Mouse (Mus musculus) embryonic facial prominence, embryonic 10.5 days (tissue): ENCODE results near the gene Parp12. TPM values are rescaled to one million over a fixed set of nuclear protein-coding genes. Genes with fewer than 3 reads are reported as not detected.
A peak's percentile ranks its signal among the peaks of the same experiment; 100 is the strongest.

Experiments
- DNase-seq: peaks from one replicate; pipeline ENCODE4 v3.0.0-alpha.2; 2017; ENCODE audit warnings: low spot score
- H3K27ac ChIP-seq: fragments of 300-500 bp; sonication (generic); replicated peaks from 2 replicates; pipeline ENCODE4 v1.5.1; 2016; ENCODE audit warnings: mild to moderate bottlenecking
- H3K27me3 ChIP-seq: fragments of 300-500 bp; sonication (generic); replicated peaks from 2 replicates; pipeline ENCODE4 v1.6.1; 2016; ENCODE audit warnings: low read depth, mild to moderate bottlenecking; ENCODE audit not compliant: poor library complexity, severe bottlenecking
- H3K36me3 ChIP-seq: fragments of 300-500 bp; sonication (generic); replicated peaks from 2 replicates; pipeline ENCODE4 v1.6.1; 2016; ENCODE audit warnings: mild to moderate bottlenecking, moderate library complexity
- H3K4me1 ChIP-seq: fragments of 300-500 bp; sonication (generic); 2 replicates; pipeline ENCODE4 v1.6.1; 2016
- H3K4me3 ChIP-seq: fragments of 300-500 bp; sonication (generic); 2 replicates; pipeline ENCODE4 v1.5.1; 2016; ENCODE audit warnings: mild to moderate bottlenecking, moderate library complexity
- H3K9me3 ChIP-seq: fragments of 300-500 bp; sonication (generic); 2 replicates; pipeline ENCODE4 v1.6.1; 2016; ENCODE audit warnings: mild to moderate bottlenecking
- WGBS: fragments of 180-500 bp; shearing (Covaris S2); methylation state at CpG from one replicate; pipeline ENCODE4 v1.1.7; 2016; 5-methylcytosine and 5-hydroxymethylcytosine counted together
- polyA plus RNA-seq: library from polyadenylated mRNA; unstranded; fragments of >200 nt; fragmentation: Nextera tagmentation; extraction: Ambion mirVana; gene quantifications from 2 replicates; pipeline ENCODE4 v1.2.1, GENCODE M21; 2016

Gene Parp12
- 0.72 and 1.3 TPM in 2 replicates for polyA plus RNA-seq

- Histone ChIP-seq H3K9me3 (peaks cover 7% of the 10 kb centered on the region), H3K4me1 (peaks cover 12% of the 10 kb centered on the region), H3K4me3 (peak within 1 kb of the TSS; percentile 68), H3K27ac (peak within 1 kb of the TSS; percentile 74), H3K36me3 (no peaks in the 10 kb centered on the region), H3K27me3 (peaks cover 76% of the 10 kb centered on the region)
- peak; percentile 70 for DNase-seq
- 3% methylated on average over 101 of the region's 101 CpGs for WGBS
Observed at GRCm38 (mm10) chr6:39117584-39118455, at the start of gene Parp12. Gene Parp12 (minus strand): TSS chr6:39118349.

- Histone ChIP-seq H3K4me1 (no peaks in the 10 kb centered on the region), H3K4me3 (no peak overlapping the region), H3K36me3 (peaks cover 82% of the 10 kb centered on the region), H3K27ac (no peak overlapping the region), H3K27me3 (no peaks in the 10 kb centered on the region), H3K9me3 (no peaks in the 10 kb centered on the region)
- DNase-seq: no peak
- 98% methylated on average over 1 of the region's 1 CpGs for WGBS
Observed at GRCm38 (mm10) chr6:39164891-39165290, 46.7 kb upstream of the Parp12 start.

GRCm38 (mm10) chr6:39161975-39162374 is 43.8 kb upstream of the Parp12 start:
- Histone ChIP-seq H3K27ac (no peak overlapping the region), H3K4me3 (no peak overlapping the region), H3K4me1 (no peaks in the 10 kb centered on the region), H3K36me3 (peaks cover 74% of the 10 kb centered on the region), H3K9me3 (no peaks in the 10 kb centered on the region), H3K27me3 (no peaks in the 10 kb centered on the region)
- WGBS: 93% methylated on average over 6 of the region's 6 CpGs
- DNase-seq: no peak

- Histone ChIP-seq H3K27me3 (no peaks in the 10 kb centered on the region), H3K36me3 (peaks cover 87% of the 10 kb centered on the region), H3K4me3 (no peak overlapping the region), H3K4me1 (no peaks in the 10 kb centered on the region), H3K9me3 (no peaks in the 10 kb centered on the region), H3K27ac (no peak overlapping the region)
- 60% methylated on average over 6 of the region's 6 CpGs for WGBS
- DNase-seq: peak; percentile 13
Observed at GRCm38 (mm10) chr6:39146041-39146440, 27.9 kb upstream of the Parp12 start.

GRCm38 (mm10) chr6:39132556-39132955 is 14.4 kb upstream of the Parp12 start:
- no peak overlapping the region for H3K4me3 ChIP-seq
- no peak for DNase-seq
- no peaks in the 10 kb centered on the region for H3K4me1 ChIP-seq
- H3K36me3 ChIP-seq: peaks cover 28% of the 10 kb centered on the region
- H3K27ac ChIP-seq: no peak overlapping the region
- H3K9me3 ChIP-seq: peaks cover 5% of the 10 kb centered on the region; the same call in 1 of the 2 replicates
- WGBS: 56% methylated on average over 5 of the region's 5 CpGs
- H3K27me3 ChIP-seq: no peaks in the 10 kb centered on the region

GRCm38 (mm10) chr6:39131480-39131879 is 13.3 kb upstream of the Parp12 start:
- H3K27me3 ChIP-seq: no peaks in the 10 kb centered on the region
- H3K4me1 ChIP-seq: no peaks in the 10 kb centered on the region
- peaks cover 11% of the 10 kb centered on the region; the same call in 1 of the 2 replicates for H3K9me3 ChIP-seq
- DNase-seq: no peak
- H3K4me3 ChIP-seq: no peak overlapping the region
- peaks cover 28% of the 10 kb centered on the region for H3K36me3 ChIP-seq
- 38% methylated on average over 4 of the region's 4 CpGs for WGBS
- H3K27ac ChIP-seq: no peak overlapping the region

- Histone ChIP-seq H3K4me3 (no peak overlapping the region), H3K36me3 (no peaks in the 10 kb centered on the region), H3K4me1 (no peaks in the 10 kb centered on the region), H3K27me3 (peaks cover 22% of the 10 kb centered on the region), H3K27ac (no peak overlapping the region), H3K9me3 (peaks cover 11% of the 10 kb centered on the region; the same call in 1 of the 2 replicates)
- DNase-seq: no peak
Observed at GRCm38 (mm10) chr6:39124719-39125118, 6.6 kb upstream of the Parp12 start.

- 69% methylated on average over 3 of the region's 3 CpGs for WGBS
- no peak for DNase-seq
- H3K27me3 ChIP-seq: peaks cover 63% of the 10 kb centered on the region
Observed at GRCm38 (mm10) chr6:39120685-39121084, 2.5 kb upstream of the Parp12 start.

GRCm38 (mm10) chr6:39118456-39118881 is 320 bp upstream of the Parp12 start:
- Histone ChIP-seq H3K4me1 (peaks cover 12% of the 10 kb centered on the region), H3K9me3 (peaks cover 7% of the 10 kb centered on the region), H3K27ac (peak overlapping the region; percentile 74), H3K4me3 (peak overlapping the region; percentile 68), H3K27me3 (peaks cover 76% of the 10 kb centered on the region), H3K36me3 (no peaks in the 10 kb centered on the region)
- DNase-seq: no peak
- 12% methylated on average over 49 of the region's 49 CpGs for WGBS

More at GRCm38 (mm10) chr6:39120685-39121084, 2.5 kb upstream of the Parp12 start:
- Histone ChIP-seq H3K4me3 (no peak overlapping the region), H3K4me1 (peaks cover 12% of the 10 kb centered on the region), H3K9me3 (peaks cover 7% of the 10 kb centered on the region), H3K36me3 (no peaks in the 10 kb centered on the region), H3K27ac (no peak overlapping the region)

- WGBS: 80% methylated on average over 1 of the region's 1 CpGs
- no peak for DNase-seq
- peaks cover 7% of the 10 kb centered on the region for H3K9me3 ChIP-seq
- peaks cover 61% of the 10 kb centered on the region for H3K27me3 ChIP-seq
- no peak overlapping the region for H3K4me3 ChIP-seq
- peaks cover 12% of the 10 kb centered on the region for H3K4me1 ChIP-seq
- no peaks in the 10 kb centered on the region for H3K36me3 ChIP-seq
- H3K27ac ChIP-seq: no peak overlapping the region
Observed at GRCm38 (mm10) chr6:39115438-39115837, 2.7 kb downstream of the Parp12 start.

- WGBS: 91% methylated on average over 3 of the region's 3 CpGs
- H3K4me3 ChIP-seq: no peak overlapping the region
- H3K27ac ChIP-seq: no peak overlapping the region
- H3K27me3 ChIP-seq: peaks cover 38% of the 10 kb centered on the region
- no peak for DNase-seq
- no peaks in the 10 kb centered on the region for H3K9me3 ChIP-seq
- H3K4me1 ChIP-seq: peaks cover 8% of the 10 kb centered on the region
- H3K36me3 ChIP-seq: no peaks in the 10 kb centered on the region
Observed at GRCm38 (mm10) chr6:39113141-39113540, 5.0 kb downstream of the Parp12 start.

- Histone ChIP-seq H3K4me3 (no peak overlapping the region), H3K36me3 (no peaks in the 10 kb centered on the region), H3K4me1 (peaks cover 3% of the 10 kb centered on the region), H3K27me3 (peaks cover 34% of the 10 kb centered on the region), H3K9me3 (no peaks in the 10 kb centered on the region), H3K27ac (no peak overlapping the region)
- 92% methylated on average over 3 of the region's 3 CpGs for WGBS
- DNase-seq: no peak
Observed at GRCm38 (mm10) chr6:39112701-39113100, 5.4 kb downstream of the Parp12 start.

- H3K27ac ChIP-seq: no peak overlapping the region
- WGBS: 57% methylated on average over 2 of the region's 2 CpGs
- H3K36me3 ChIP-seq: no peaks in the 10 kb centered on the region
- H3K4me1 ChIP-seq: no peaks in the 10 kb centered on the region
- H3K4me3 ChIP-seq: no peak overlapping the region
- no peaks in the 10 kb centered on the region for H3K27me3 ChIP-seq
- no peak for DNase-seq
- no peaks in the 10 kb centered on the region for H3K9me3 ChIP-seq
Observed at GRCm38 (mm10) chr6:39106812-39107211, 11.3 kb downstream of the Parp12 start.
